Mouse (Mus musculus) neural tube, embryonic 10.5 days (tissue): ENCODE results near the gene Slc10a7.
"Not testable (repeated sequence)": the region's sequence is repeated elsewhere in the genome, so short reads cannot be mapped to it uniquely, and the experiment has no call there.

ENCODE experiments used
- DNase-seq: peaks from one replicate; pipeline ENCODE4 v3.0.0-alpha.2; 2017; ENCODE audit warnings: low spot score; ENCODE audit errors: extremely low spot score

Gene Slc10a7

DNA sequence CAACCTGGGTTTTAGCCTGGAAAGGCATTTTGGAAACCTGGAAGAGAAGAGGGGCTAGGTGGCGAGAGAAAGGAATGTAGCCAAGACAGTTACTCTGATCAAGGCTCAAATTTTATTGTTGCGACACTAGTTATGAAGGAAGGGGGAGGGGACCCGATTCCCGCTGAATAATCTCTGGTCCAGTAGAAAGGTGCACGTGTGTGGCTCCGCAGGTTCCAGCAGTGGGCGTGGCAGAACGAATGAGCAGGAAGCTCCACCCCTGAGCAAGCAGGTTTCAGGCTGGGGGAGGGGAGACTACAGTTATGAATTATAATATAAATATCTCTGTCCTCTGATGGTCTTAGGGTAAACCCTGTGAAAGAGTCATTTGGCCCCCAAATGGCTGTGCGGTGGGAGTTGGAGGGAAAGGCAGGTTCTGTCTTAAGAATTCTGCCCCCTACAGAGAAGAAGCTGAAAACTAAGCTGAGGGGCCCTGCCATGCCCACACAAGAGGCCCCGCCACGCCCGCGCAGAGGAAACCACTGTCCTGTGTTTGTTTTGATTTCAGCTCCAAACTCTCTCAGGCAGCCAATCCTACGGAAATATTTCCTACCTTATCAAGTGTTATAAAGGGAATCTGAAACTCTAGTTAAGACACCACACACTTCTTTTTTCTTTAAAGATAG is 36.1 kb downstream of the Slc10a7 start:
- DNase-seq, result not testable (repeated sequence)

DNA sequence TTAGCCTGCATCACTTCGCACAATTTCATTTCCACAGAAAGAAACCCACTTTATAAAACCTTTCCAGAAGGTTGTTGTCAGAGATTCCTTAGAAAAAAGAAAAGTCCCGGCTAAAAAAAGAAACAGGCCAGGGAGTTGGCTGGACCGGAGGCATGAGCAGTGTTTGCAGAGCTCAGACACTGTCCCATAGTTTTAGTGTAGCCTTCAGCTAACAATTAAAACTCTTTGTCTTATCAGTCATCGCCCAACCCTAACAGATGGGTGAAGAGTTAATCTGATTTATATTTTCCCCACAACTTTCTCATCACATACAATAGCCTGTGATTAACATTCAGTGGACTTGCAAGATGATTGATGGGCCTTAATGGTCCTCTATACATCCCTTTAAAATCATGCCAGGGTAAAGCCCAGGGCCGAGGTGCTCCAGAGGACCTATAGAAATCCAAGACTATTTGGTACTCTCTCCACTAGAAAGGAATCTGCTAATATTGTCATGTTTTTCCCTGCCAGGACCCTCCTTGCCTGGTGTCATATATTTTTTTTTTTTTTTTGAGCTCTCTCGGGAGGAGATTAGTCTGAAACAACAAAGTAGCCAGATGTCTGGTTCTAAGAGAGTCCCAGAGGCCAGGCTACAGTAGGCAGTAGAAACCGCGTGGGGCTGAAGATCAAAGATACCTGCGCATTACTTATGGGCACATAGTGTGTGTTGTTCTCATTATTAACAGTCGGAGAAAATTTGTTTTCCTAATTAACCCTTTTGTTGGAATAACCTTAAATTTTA is 41.0 kb downstream of the Slc10a7 start:
- no peak for DNase-seq

DNA sequence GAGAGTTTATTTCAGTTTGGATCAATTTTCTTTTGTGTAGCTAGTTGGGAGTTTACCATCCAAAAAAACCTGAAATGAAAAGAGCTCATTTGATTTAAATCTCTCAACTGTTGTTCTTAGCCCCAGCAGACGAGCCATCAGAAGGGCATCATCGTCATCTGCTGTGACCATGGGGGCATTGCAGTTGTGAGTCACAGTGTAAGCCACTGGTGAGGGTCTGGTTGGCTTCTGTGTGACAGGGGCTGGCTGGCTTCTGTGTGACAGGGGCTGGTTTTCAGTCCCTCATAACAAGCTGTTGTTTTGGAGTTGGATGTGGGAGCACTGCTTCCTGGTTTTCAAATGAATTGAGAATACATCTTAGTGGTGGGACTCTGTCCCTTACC is 41.6 kb downstream of the Slc10a7 start:
- DNase-seq, result no peak

DNA sequence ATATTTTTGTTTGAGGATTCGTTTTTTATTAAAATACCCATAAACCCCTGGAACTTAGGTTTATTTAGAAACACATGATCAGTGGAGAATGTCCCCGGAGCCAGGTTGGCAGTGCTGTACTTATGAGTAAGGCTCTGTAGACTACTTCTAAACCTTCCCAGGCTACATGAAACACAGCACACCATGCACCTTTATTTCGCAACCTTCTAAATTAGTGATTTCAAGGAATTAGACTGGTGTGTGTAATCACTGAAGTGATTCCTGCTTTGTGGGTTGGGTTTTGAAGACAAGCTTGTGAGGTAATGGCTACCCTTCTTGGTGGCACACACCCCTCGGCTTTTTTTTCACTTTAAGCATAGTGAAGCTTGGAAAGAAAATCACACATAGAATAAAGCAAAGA is 46.7 kb downstream of the Slc10a7 start:
- no peak for DNase-seq

DNA sequence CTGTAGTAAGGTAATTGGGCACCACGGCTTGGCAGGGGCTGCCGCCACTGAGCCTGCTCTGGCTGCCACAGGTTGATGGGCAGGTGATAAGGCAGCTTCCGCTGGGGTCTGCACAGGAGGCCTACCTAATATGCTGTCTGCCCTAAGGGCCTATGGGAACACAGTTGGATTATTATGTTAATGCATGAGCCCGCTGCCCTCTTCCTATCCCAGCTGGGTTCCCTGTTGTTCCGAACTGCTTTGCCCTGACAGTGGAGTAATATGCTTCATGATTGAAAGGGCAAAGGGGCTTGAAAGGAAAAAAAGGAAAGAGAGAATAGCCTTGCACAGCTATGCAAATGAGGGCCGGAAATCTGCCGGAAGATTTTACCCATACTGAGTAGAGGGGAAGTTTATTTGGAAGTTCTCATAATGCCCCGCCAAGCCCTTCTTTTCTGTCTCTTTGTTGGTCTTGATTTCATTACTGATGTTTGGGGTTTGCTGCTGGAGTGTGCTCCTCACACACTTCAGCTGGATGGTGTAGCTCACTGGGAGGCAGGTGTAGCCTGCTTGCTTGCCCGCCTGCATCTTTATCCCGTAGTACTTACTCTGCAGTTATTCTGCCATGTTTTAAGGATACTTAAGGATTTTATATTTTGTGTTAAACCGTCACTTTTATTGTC is 47.8 kb downstream of the Slc10a7 start:
- no peak for DNase-seq

DNA sequence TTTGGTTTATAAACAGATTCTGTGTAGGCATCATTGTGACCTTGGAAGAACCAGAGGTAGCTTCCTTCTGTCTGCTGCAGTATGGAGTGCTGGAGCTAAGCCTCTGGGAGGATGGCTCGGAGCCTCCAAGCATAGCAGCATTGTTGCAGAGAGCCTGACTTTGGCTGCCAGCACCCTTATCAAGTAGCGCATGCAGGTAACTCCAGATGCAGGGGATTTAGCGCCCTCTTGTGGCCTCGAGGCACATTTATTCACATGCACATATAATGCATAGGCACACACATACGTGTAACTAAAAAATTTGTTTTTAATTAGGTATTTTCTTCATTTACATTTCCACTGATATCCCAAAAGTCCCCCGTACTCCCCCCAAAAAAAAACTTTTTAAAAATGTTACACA is 52.5 kb downstream of the Slc10a7 start:
- no peak for DNase-seq

DNA sequence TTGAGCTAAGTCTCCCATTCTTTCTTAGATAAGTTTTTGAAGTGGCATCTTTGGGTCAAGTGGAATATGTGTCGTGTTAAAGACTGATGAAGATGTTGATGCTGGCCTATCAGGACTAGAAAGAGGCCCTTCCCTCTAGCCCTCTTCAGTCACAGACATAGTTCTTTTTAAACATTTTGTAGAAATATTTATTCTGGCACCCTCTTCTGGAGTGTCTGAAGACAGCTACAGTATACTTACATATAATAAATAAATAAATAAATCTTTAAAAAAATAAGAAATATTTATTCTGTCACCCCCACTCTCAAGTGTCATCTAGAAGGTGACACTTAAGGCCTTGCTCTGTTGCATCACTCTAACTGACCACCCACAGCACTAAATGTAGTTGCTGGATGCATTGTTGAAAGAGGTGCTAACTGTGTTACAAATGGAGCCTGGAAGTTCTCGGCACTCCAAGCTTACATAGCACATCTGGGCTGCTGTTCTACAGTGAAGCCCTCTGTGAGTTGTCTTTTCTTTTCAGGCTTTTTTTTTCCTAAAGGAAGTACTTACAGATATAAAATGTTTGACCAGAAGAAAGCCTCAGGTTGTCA is 54.4 kb downstream of the Slc10a7 start:
- DNase-seq, result no peak

DNA sequence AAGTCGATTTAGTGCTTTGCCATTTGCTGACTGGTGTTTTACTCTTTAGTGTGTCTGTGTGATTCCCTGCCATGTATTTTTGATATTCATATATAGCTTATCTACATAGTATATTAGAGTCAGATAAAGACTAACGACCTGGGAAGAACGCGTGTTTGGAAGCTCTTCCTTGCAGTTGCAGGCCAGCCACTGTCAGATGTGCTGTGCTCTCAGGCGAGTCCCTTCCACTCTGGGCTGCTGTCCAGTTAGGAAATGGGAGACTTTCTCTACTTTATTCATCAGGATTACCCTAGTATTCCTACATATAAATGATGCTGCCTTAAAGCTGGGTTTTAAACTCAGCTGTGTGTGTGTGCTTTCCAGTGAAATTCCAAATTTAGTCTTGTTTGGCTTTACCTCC is 55.1 kb downstream of the Slc10a7 start:
- DNase-seq, result no peak

DNA sequence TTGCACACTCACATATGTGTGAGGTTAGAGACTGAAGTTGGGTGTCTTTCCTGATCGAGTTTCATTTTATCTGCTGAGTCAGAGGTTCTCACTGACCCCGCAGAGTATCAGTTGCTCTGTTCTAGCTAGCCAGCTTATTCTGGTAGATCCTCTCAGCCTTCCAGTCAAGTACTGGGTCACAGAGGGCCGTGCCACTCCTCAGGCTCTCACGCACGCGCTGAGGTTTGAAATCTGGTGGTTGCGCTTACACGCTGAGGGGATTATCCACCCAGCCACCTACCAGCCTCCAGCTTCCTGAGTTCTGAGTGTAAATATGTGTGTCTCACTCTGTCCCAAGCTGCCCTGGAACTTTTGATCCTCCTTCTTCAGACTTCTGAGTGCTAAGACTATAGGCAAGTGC is 59.0 kb downstream of the Slc10a7 start:
- no peak for DNase-seq

DNA sequence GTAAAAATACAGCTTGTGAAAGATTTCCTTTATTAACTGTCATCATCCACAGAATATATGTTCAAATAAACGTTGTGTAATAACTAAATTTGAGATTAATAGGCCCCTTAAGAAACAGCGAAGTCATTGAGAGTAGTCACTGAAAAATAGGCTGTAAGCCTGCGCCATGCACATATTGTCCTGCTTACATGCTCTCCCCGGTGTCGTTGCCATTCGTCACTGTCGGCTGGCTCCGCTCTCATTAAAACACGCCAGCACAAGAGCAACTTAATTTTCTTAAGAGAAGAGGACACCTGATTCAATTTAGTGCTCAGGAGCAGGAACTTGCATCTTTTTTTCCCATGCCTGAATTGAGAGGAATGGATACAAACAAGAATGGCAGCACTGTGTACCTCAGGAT is 62.4 kb downstream of the Slc10a7 start:
- no peak for DNase-seq

DNA sequence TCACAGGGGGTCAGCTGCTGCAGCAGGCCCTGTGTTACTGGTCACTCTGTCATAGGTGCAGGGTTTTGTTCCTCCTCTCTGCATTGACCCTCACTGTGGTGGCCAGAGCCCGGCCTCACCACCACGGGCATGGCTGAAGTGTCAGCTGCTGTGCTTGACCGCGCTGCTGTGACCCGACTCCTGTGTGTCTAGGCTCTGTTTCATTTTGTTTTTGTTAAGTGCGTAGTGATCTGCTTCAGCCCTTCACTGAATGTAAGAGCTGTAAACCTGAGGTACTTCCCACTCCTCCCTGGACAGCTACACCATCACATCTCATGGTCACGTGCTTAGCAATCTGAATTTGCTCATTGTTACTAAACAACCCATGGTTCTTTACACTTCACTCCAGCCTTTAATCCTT is 65.1 kb downstream of the Slc10a7 start:
- no peak for DNase-seq

DNA sequence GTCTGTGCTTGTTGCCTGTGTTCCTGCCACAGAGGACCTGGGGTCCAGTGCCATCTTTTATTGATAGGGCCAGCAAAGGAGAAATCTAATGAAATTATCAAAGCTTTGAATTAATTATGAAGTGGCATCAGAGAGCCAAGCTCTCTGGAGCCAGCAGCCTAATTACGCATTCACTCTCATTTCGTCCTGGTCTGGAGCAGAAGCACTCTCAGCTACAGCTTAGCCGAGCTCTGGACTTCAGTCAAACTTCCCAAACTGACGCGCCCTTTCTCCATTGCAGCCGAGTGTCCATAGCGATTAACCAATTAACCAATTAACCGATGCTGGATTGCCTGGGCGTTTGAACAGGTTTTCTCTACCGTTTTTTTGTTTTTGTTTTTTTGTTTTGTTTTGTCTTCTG is 68.4 kb downstream of the Slc10a7 start:
- no peak for DNase-seq

DNA sequence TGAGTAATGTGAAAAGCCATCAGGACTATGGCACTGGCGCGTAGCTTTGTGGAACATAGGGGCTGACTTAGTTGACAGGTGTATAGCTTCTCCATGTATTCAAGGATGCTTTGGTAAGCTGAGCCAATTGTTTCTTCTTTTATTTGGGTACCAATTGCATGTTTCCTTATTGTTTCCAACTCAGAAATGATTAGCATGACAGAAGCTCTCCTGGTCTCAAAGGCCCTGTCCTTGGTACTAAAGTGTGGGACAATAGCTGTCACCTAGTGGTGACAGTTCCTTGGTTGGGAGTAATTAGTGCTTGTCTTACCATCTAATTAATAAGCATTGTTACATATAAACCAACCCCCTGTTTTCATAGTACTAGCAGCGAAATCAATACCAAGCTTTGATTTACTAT is 68.9 kb downstream of the Slc10a7 start:
- no peak for DNase-seq

DNA sequence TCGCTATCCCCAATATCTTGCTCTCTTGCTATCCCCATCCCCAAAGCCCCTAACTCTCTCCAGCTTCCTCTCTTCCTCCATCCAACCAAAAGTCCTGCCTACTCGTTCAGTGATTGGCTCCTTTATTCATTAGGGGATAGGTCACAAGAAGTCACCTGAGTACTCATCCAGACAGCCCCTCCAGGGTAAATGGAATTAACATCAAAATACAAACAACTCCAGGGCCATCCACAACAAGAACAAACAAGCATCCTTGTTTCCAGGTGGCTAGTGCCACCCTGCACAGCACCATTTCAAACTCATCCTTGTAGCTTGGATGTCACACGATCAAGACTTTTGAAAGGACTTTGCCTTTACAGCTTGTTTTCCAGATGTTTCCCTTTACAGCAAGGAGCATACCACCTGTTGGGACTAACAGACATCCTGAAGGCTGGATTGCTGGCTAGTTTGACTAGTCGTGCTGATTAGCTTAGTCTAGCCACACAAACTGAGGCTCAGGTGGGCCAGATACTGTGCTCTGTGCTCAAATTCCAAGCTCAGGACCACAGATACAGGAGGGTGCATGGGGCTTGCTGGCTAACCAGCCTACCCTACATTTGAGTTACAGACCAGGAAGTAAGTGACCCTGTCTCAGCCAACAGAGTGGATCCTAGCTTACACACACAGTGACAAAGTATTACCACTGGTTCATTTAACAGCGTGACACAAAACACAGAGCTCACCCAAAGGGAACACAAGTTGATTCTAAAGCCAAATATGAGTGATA is 75.0 kb downstream of the Slc10a7 start:
- no peak for DNase-seq

DNA sequence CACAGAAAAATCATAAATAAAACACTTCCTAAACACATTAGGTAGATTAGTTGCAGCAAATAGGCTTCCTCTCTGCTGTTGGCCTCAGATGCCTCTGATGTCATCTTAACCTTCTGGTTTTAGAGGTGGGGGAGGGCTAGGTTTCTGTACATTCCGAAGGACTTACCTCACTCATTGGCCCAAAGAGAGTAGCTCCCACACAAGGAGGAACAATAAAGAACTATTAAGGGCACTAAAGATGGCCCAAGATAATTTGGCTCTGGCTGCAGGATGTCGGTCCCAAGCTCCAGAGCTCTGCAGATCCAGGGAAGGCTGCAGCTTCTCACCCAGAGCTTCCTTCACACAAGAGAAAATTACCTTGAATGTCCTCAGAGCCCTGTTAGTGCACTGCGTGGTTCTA is 75.7 kb downstream of the Slc10a7 start:
- DNase-seq, result no peak

DNA sequence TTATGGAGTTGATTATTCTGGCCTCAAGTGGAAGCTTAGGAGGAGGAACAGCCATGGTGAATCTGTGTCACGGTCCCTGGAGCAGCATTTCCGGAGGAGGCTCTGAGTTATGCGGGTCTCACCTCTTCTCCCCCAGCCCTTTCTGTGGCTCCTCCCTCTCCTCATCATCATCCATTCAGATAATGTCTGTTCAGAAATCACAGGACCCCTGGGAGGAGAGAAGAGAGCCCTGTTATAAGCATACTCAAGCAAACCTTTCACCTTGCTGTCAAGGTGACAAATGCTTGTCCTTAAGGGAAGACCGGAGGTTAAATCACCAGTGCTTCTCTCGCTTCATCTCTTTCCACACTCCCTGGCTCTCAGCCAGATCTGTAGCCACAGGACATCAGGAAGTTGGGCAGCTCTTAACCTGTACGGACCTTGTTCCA is 86.3 kb downstream of the Slc10a7 start:
- no peak for DNase-seq

DNA sequence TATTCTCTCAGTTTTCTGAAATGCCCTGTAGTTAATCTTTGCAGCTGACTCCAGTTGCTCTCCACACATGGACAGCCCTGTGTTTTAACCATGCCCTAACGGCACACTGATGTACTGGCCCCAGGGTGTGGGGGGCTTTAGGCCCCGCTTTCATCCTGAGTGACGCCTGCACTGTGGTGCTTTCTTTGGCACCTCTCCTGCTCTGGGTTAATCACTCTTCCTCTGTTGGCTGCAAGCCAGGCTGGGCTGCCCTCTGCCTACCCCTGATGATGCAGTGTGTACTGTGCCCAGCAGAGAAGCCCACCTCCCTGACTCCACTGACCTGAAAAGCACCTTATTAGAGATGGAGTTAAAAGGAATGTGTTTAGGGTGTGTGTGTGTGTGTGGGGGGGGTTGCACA is 89.1 kb downstream of the Slc10a7 start:
- no peak for DNase-seq

DNA sequence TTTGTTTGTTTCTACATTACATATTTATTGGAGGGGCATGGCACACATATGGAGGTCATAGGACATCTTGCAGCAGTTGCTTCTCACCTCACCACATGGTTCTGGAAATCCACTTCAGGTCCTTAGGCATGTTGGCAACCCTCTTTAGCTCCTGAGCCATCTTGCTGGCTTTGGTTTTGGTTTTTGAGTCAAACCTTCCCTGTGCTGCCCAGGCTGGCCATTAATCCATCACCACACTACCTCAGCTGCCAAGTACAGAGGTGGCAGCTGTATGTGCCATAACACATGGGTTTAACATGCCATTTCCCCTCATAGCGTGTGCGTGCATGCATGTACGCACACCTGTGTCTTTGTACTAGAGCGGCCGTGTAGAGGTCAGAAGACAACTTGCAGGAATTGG is 93.9 kb downstream of the Slc10a7 start:
- no peak for DNase-seq

DNA sequence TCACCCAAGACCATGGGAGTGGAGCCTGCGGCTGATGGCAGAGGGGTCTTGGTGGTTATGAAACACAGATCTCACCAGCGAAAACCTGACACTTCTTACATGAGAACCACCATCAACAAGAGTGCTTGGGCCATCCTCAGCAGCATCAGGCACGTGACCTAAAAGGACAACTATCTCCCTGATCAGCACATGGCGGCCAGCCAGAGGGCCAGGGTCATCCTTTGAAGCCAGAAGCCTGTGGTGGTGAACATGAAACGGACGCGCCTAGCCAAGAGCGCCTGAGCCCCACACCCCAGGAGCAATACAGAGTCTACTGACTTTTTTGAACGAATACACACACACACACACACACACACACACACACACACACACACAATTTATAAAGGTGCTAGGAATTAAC is 95.3 kb downstream of the Slc10a7 start:
- no peak for DNase-seq

DNA sequence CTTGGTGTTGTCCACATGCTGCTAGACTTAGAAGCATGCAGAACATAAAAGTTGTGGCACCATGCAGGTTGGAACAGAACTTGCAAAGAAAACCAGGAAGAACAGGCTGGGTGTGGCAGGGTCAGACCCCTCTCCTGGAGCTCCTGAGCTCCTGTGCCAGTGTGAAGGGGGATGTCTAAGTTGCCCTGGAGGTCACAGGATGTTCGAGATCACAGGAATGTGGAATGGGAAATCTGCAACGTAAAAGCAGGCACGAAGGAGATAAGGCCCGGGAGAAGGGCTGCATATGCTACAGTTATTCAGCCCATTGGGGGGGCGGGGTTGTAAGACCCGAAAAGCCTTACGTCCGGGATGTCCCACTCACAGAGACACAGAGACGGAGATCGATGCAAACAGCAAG is 100.2 kb downstream of the Slc10a7 start:
- DNase-seq, result no peak

DNA sequence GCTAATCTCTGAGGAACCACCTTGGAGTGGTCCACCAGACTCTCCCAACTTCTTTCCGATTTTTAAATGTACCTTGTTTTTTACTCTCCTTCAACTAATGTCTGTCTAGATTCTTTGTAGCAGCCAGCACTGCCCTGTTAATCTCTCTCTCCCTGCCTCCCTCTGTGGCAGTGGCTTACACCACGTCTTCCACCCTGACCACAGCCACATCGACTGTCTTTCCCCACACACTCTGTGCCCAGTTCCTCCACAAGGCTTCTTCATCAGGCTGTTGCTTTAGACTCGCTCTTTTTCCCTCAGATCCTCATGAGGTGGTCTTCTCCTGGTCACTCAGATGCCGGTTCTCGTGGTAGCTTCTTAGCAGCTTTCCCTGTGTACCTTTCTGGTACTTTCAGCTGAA is 101.9 kb downstream of the Slc10a7 start:
- no peak for DNase-seq

DNA sequence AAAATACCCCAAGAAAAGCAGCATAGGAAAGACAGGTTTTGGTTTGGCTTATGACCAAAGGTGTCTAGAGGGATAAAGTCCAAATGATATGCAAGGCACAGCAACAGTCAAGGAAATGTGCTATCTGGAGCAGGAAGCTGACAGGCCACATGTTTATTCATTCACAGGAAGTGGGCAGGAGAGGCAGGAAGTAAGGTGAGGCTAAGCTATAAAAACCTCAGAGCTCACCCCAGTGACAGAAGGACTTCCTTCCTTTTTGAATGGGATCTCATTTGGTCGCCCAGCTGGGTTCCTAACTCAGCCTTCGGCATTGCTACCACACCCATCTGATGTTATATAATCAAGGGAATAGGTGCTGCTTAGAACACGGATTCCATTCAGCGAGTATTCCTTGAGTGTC is 113.2 kb downstream of the Slc10a7 start:
- no peak for DNase-seq
